28 mouse cellular contexts compared by ENCODE assay signal in the genomic region with DNA sequence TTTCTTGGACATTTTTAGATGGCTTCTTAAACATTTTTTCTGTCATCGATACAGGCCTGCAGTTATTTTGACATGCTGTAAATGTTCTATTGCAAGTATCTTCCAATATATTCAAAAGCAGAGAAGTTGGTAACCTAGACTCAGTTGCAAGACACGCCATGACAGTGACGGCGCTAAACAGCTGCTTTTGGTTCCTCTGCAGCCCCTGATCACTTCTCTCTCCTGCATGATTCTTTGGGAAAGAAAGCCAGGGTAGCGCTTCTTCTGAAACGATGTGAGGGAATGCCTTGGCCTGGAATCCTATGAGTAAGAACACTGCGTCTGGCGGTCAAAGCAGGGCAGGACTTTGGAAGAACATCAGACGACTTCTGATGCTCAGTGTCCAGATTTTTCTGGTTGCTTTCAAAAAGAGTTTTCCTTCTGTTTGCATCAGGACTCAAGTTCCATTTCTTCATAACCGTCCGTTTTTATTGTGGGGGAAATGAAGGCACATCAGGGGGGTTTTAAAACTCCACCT.
DNase-seq lines count a peak whose midpoint lies in the region; ATAC-seq and TF ChIP-seq lines count a peak whose summit lies in the region.
"Had no signal": no experiment of that assay in that cellular context is flagged by ENCODE, and none has a peak within 500 bp of the region (broad histone marks: within the 10 kb centered on the region; RNA-seq: fewer than 3 reads in every experiment).

No protein-coding gene starts in this region.

- H3K9ac ChIP-seq in limb, embryonic 14.5 days (ENCODE audit: low read depth, low read length, severe bottlenecking), result no peak overlapping the region
- H3K9ac ChIP-seq: embryonic facial prominence, embryonic 12.5 days; forebrain, embryonic 12.5 days; heart, embryonic 15.5 days; hindbrain, embryonic 14.5 days; limb, embryonic 12.5 days; liver, embryonic 12.5 days; lung, embryonic 15.5 days had no signal

- H3K27me3 ChIP-seq in limb, embryonic 14.5 days (ENCODE audit: control insufficient read depth, insufficient read depth, low read length), result no peaks in the 10 kb centered on the region
- no peaks in the 10 kb centered on the region for H3K27me3 ChIP-seq in limb, embryonic 10.5 days (ENCODE audit: low read depth, poor library complexity, severe bottlenecking)
- H3K27me3 ChIP-seq: CH12.LX; embryonic facial prominence, embryonic 12.5 days; forebrain, embryonic 12.5 days; heart, embryonic 15.5 days; limb, embryonic 12.5 days; liver, embryonic 12.5 days; lung, embryonic 15.5 days had no signal

- ATAC-seq in limb, embryonic 14.5 days (ENCODE audit: low FRiP score, low read depth), result no peak
- ATAC-seq in monocyte, adult 5-6 weeks (replicated peaks; ENCODE audit: insufficient number of reproducible peaks, low FRiP score, low TSS enrichment, poor library complexity, severe bottlenecking), result no peak
- ATAC-seq: liver, embryonic 12.5 days had no signal

- no peak overlapping the region for H3K4me3 ChIP-seq in limb, embryonic 14.5 days (replicated peaks; ENCODE audit: low read length)
- no peak overlapping the region for H3K4me3 ChIP-seq in limb, embryonic 10.5 days
- H3K4me3 ChIP-seq: embryonic facial prominence, embryonic 12.5 days; erythroblast, embryonic 14.5 days; forebrain, embryonic 12.5 days; heart, embryonic 15.5 days; limb, embryonic 12.5 days; liver, embryonic 12.5 days; lung, embryonic 15.5 days had no signal

- H3K4me1 ChIP-seq in limb, embryonic 14.5 days (ENCODE audit: control insufficient read depth, insufficient read depth, low read length), result no peaks in the 10 kb centered on the region; the same call in 1 of the 2 replicates
- no peaks in the 10 kb centered on the region for H3K4me1 ChIP-seq in limb, embryonic 10.5 days
- H3K4me1 ChIP-seq: embryonic facial prominence, embryonic 12.5 days; heart, embryonic 15.5 days; limb, embryonic 12.5 days; liver, embryonic 12.5 days; lung, embryonic 15.5 days had no signal

- TF ChIP-seq POLR2A in limb, embryonic 14.5 days (IDR thresholded peaks at IDR 0.05; ENCODE audit: borderline replicate concordance, extremely low read depth, insufficient read depth, insufficient read length), result no peak

- H3K36me3 ChIP-seq in limb, embryonic 14.5 days (ENCODE audit: control insufficient read depth, insufficient read depth, low read length), result no peaks in the 10 kb centered on the region
- H3K36me3 ChIP-seq in limb, embryonic 10.5 days, result no peaks in the 10 kb centered on the region
- H3K36me3 ChIP-seq: embryonic facial prominence, embryonic 12.5 days; forebrain, embryonic 12.5 days; G1E; heart, embryonic 15.5 days; limb, embryonic 12.5 days; liver, embryonic 12.5 days; lung, embryonic 15.5 days had no signal

- no peak overlapping the region for H3K4me2 ChIP-seq in limb, embryonic 14.5 days (replicated peaks; ENCODE audit: low read depth, low read length, severe bottlenecking)
- H3K4me2 ChIP-seq: embryonic facial prominence, embryonic 12.5 days; forebrain, embryonic 12.5 days; heart, embryonic 15.5 days; hindbrain, embryonic 14.5 days; limb, embryonic 12.5 days; liver, embryonic 12.5 days; lung, embryonic 15.5 days had no signal

- no peaks in the 10 kb centered on the region for H3K9me3 ChIP-seq in limb, embryonic 14.5 days (ENCODE audit: control insufficient read depth, low read length)
- H3K9me3 ChIP-seq in limb, embryonic 10.5 days (replicated peaks), result no peaks in the 10 kb centered on the region
- H3K9me3 ChIP-seq: embryonic facial prominence, embryonic 12.5 days; forebrain, embryonic 12.5 days; heart, embryonic 15.5 days; limb, embryonic 12.5 days; liver, embryonic 12.5 days; lung, embryonic 15.5 days had no signal

- WGBS in limb, embryonic 14.5 days, result 61% methylated on average over 11 of the region's 11 CpGs
- 89% methylated on average over 11 of the region's 11 CpGs for whole genome bisulfite sequencing in limb, embryonic 10.5 days

- H3K27ac ChIP-seq in limb, embryonic 14.5 days (replicated peaks; ENCODE audit: low read depth, low read length), result no peak overlapping the region
- no peak overlapping the region for H3K27ac ChIP-seq in limb, embryonic 10.5 days
- H3K27ac ChIP-seq: embryonic facial prominence, embryonic 12.5 days; forebrain, embryonic 12.5 days; heart, embryonic 15.5 days; hindbrain, embryonic 14.5 days; limb, embryonic 12.5 days; liver, embryonic 12.5 days; lung, embryonic 15.5 days had no signal

- peak; percentile 20 for DNase-seq in limb, embryonic 14.5 days (ENCODE audit: low spot score)
- DNase-seq in limb, embryonic 10.5 days (ENCODE audit: low spot score), result no peak
- DNase-seq in gastrocnemius, postnatal 25 days, result peak; percentile 53
- peak; percentile 51 for DNase-seq in lung, postnatal 14 days
- no peak for DNase-seq in spleen, adult 18-20 months
- no peak for DNase-seq in right cerebral cortex, postnatal 25 days
- DNase-seq: adrenal gland, adult 8-10 months; B cell, adult 2 months; cerebellum, adult 11-12 months; cerebellum, postnatal 10 days; heart, postnatal 4 days; kidney, adult 2 months; kidney, postnatal 10 days; layer of hippocampus, postnatal 36 days; midbrain, embryonic 14.5 days; right cerebral cortex, postnatal 4 days; thymus, adult 18-20 months had no signal

Comparison
In these comparisons a context has a peak if more than half of its experiments do, and no peak if none do; other contexts are left out.
1. DNase-seq: peak in limb, embryonic 14.5 days (single experiment), gastrocnemius, postnatal 25 days (single experiment) and lung, postnatal 14 days (single experiment); none in limb, embryonic 10.5 days (single experiment), spleen, adult 18-20 months (0 of 2) and right cerebral cortex, postnatal 25 days (single experiment).